Mouse (Mus musculus): ENCODE measurements around the gene Tcf15. TPM values are rescaled to one million over a fixed set of nuclear protein-coding genes. Genes with fewer than 3 reads are reported as not detected.

The Tcf15 gene
- polyA plus RNA-seq, 1 experiment = 5.0 TPM

- H3K27me3 ChIP-seq (ENCODE audit: control insufficient read depth, insufficient read depth, low read length) = no peaks in the 10 kb centered on the region
- DNase-seq = no peak
- no peaks in the 10 kb centered on the region for H3K4me1 ChIP-seq (replicated peaks; ENCODE audit: control insufficient read depth, insufficient read depth, low read length)
- H3K36me3 ChIP-seq (ENCODE audit: control insufficient read depth, insufficient read depth, low read length) = no peaks in the 10 kb centered on the region
- H3K27ac ChIP-seq (ENCODE audit: control insufficient read depth, insufficient read depth, low read length) = no peak overlapping the region
- H3K4me3 ChIP-seq (ENCODE audit: control insufficient read depth, insufficient read depth, low read length) = no peak overlapping the region
- no peak for TF ChIP-seq POLR2A (IDR thresholded peaks at IDR 0.05; ENCODE audit: control insufficient read depth, extremely low read depth, insufficient read depth, low read length, poor library complexity)
- no peak for TF ChIP-seq CTCF (IDR thresholded peaks at IDR 0.05; ENCODE audit: borderline replicate concordance, control insufficient read depth, extremely low read depth, insufficient read depth, low read length, poor library complexity)
- 34% methylated on average over 7 of the region's 7 CpGs for WGBS
Observed at GRCm38 (mm10) chr2:152155414-152156208, 12.2 kb downstream of the Tcf15 start.

GRCm38 (mm10) chr2:152156471-152156870 lies 13.1 kb downstream of the Tcf15 start:
- Histone ChIP-seq H3K27me3 (ENCODE audit: control insufficient read depth, insufficient read depth, low read length) (no peaks in the 10 kb centered on the region), H3K27ac (ENCODE audit: control insufficient read depth, insufficient read depth, low read length) (no peak overlapping the region), H3K36me3 (ENCODE audit: control insufficient read depth, insufficient read depth, low read length) (no peaks in the 10 kb centered on the region), H3K4me1 (replicated peaks; ENCODE audit: control insufficient read depth, insufficient read depth, low read length) (no peaks in the 10 kb centered on the region), H3K4me3 (ENCODE audit: control insufficient read depth, insufficient read depth, low read length) (no peak overlapping the region)
- WGBS = 73% methylated on average over 6 of the region's 6 CpGs
- no peak for DNase-seq
- TF ChIP-seq CTCF (IDR thresholded peaks at IDR 0.05; ENCODE audit: borderline replicate concordance, control insufficient read depth, extremely low read depth, insufficient read depth, low read length, poor library complexity) = no peak
- no peak for TF ChIP-seq POLR2A (IDR thresholded peaks at IDR 0.05; ENCODE audit: control insufficient read depth, extremely low read depth, insufficient read depth, low read length, poor library complexity)

GRCm38 (mm10) chr2:152159487-152159886 lies 16.1 kb downstream of the Tcf15 start:
- no peaks in the 10 kb centered on the region for H3K4me1 ChIP-seq (replicated peaks; ENCODE audit: control insufficient read depth, insufficient read depth, low read length)
- no peak for TF ChIP-seq CTCF (IDR thresholded peaks at IDR 0.05; ENCODE audit: borderline replicate concordance, control insufficient read depth, extremely low read depth, insufficient read depth, low read length, poor library complexity)
- TF ChIP-seq POLR2A (IDR thresholded peaks at IDR 0.05; ENCODE audit: control insufficient read depth, extremely low read depth, insufficient read depth, low read length, poor library complexity) = no peak
- DNase-seq = no peak
- H3K4me3 ChIP-seq (ENCODE audit: control insufficient read depth, insufficient read depth, low read length) = no peak overlapping the region
- H3K27me3 ChIP-seq (ENCODE audit: control insufficient read depth, insufficient read depth, low read length) = no peaks in the 10 kb centered on the region
- WGBS = 98% methylated on average over 1 of the region's 1 CpGs
- no peak overlapping the region for H3K27ac ChIP-seq (ENCODE audit: control insufficient read depth, insufficient read depth, low read length)
- H3K36me3 ChIP-seq (ENCODE audit: control insufficient read depth, insufficient read depth, low read length) = no peaks in the 10 kb centered on the region

- Histone ChIP-seq H3K27ac (ENCODE audit: control insufficient read depth, insufficient read depth, low read length) (no peak overlapping the region), H3K27me3 (ENCODE audit: control insufficient read depth, insufficient read depth, low read length) (no peaks in the 10 kb centered on the region), H3K4me3 (ENCODE audit: control insufficient read depth, insufficient read depth, low read length) (no peak overlapping the region), H3K36me3 (ENCODE audit: control insufficient read depth, insufficient read depth, low read length) (no peaks in the 10 kb centered on the region), H3K4me1 (replicated peaks; ENCODE audit: control insufficient read depth, insufficient read depth, low read length) (no peaks in the 10 kb centered on the region)
- TF ChIP-seq POLR2A (IDR thresholded peaks at IDR 0.05; ENCODE audit: control insufficient read depth, extremely low read depth, insufficient read depth, low read length, poor library complexity) (no peak), CTCF (IDR thresholded peaks at IDR 0.05; ENCODE audit: borderline replicate concordance, control insufficient read depth, extremely low read depth, insufficient read depth, low read length, poor library complexity) (no peak)
- DNase-seq = no peak
- WGBS = 94% methylated on average over 6 of the region's 6 CpGs
Observed at GRCm38 (mm10) chr2:152166257-152166656, 22.9 kb downstream of the Tcf15 start.

- H3K27me3 ChIP-seq (ENCODE audit: control insufficient read depth, insufficient read depth, low read length) = no peaks in the 10 kb centered on the region
- DNase-seq = no peak
- 57% methylated on average over 8 of the region's 8 CpGs for WGBS
- no peaks in the 10 kb centered on the region for H3K4me1 ChIP-seq (replicated peaks; ENCODE audit: control insufficient read depth, insufficient read depth, low read length)
- no peak overlapping the region for H3K4me3 ChIP-seq (ENCODE audit: control insufficient read depth, insufficient read depth, low read length)
- H3K27ac ChIP-seq (ENCODE audit: control insufficient read depth, insufficient read depth, low read length) = no peak overlapping the region
- no peaks in the 10 kb centered on the region for H3K36me3 ChIP-seq (ENCODE audit: control insufficient read depth, insufficient read depth, low read length)
- TF ChIP-seq CTCF (IDR thresholded peaks at IDR 0.05; ENCODE audit: borderline replicate concordance, control insufficient read depth, extremely low read depth, insufficient read depth, low read length, poor library complexity) (no peak), POLR2A (IDR thresholded peaks at IDR 0.05; ENCODE audit: control insufficient read depth, extremely low read depth, insufficient read depth, low read length, poor library complexity) (no peak)
Observed at GRCm38 (mm10) chr2:152167851-152168290, 24.5 kb downstream of the Tcf15 start.

- Histone ChIP-seq H3K27me3 (ENCODE audit: control insufficient read depth, insufficient read depth, low read length) (no peaks in the 10 kb centered on the region), H3K27ac (ENCODE audit: control insufficient read depth, insufficient read depth, low read length) (no peak overlapping the region), H3K4me3 (ENCODE audit: control insufficient read depth, insufficient read depth, low read length) (no peak overlapping the region), H3K36me3 (ENCODE audit: control insufficient read depth, insufficient read depth, low read length) (no peaks in the 10 kb centered on the region), H3K4me1 (replicated peaks; ENCODE audit: control insufficient read depth, insufficient read depth, low read length) (no peaks in the 10 kb centered on the region)
- 100% methylated on average over 1 of the region's 1 CpGs for WGBS
- no peak for TF ChIP-seq POLR2A (IDR thresholded peaks at IDR 0.05; ENCODE audit: control insufficient read depth, extremely low read depth, insufficient read depth, low read length, poor library complexity)
- no peak for TF ChIP-seq CTCF (IDR thresholded peaks at IDR 0.05; ENCODE audit: borderline replicate concordance, control insufficient read depth, extremely low read depth, insufficient read depth, low read length, poor library complexity)
- no peak for DNase-seq
Observed at GRCm38 (mm10) chr2:152169377-152169776, 26.0 kb downstream of the Tcf15 start.
